Mouse (Mus musculus) kidney, postnatal 25 days (tissue): ENCODE data around the gene Alg9.

Experiments
- DNase-seq, 2 experiments: peaks; one replicate each; pipeline ENCODE4 v3.0.0; 2021; ENCODE audit warnings: mixed read lengths in 2 of 2

Alg9 gene

DNA sequence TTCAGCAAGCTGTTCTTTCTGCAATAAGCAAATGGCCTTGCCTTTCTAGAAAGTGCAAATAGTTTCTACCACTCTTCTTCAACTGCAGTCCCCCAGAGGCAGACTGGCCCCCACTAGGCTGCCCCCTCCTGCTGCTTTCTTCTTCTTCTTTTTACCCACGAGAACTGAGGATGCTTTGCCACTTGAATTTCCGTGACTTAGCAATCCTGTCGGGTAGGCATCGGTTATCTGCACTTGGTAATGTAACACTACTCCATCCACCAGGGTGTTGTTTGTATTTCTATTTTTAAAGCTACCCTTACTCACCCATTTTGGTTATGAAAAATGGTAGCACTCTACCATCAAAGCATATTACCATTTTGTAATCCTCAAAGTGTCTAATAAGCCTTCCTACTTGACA is 115.1 kb downstream of the Alg9 start:
- DNase-seq, result no peak

DNA sequence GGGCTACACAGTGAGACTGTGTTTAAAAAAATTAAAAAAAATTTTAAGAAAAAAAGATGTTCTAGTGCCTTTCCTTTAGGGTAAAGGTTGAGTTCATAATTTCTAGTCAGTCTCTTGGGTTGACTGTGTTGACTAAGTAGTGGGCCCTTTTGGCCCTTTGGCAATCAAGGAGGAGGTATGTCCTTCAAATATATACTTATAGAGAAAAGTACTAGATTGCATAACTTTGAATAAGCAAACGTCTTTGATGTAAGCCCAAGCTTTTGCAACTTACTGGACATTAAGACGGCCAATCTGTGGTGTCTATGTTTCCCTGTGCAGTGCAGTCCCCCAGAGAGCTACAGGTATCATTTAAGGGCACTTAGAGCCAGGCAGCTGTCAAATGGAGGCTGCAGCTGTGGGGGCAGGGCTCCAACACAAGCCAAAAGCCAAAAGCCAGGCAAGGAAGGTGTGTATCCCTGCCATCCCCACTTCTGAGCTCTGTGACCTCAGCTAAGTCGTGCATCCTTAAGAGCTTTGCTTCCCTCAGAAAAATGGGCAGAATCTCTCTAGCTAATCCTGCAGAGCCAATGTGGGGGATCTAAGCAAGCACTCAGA is 115.8 kb downstream of the Alg9 start:
- no peak for DNase-seq
